Mouse (Mus musculus) right cerebral cortex, postnatal 25 days (tissue): ENCODE measurements at regions not wholly inside any gene's neighbourhood (a gene's known extent, or its start where the extent isn't known, plus 50 kb on each side); places are given as distances from the start of the nearest gene placed in this dataset.

Source experiments
- DNase-seq: peaks from one replicate; pipeline ENCODE4 v3.0.0; 2022

GRCm38 (mm10) chrX:76680890-76681289 is 78.2 kb upstream of the Cldn34d start:
- DNase-seq, result peak; percentile 4
